Mouse (Mus musculus) ovary, postnatal 14 days (tissue): ENCODE results near the gene Ints1.

Experiments used
- DNase-seq: peaks from one replicate; pipeline ENCODE4 v3.0.0; 2022; ENCODE audit warnings: low spot score

Gene Ints1

DNA sequence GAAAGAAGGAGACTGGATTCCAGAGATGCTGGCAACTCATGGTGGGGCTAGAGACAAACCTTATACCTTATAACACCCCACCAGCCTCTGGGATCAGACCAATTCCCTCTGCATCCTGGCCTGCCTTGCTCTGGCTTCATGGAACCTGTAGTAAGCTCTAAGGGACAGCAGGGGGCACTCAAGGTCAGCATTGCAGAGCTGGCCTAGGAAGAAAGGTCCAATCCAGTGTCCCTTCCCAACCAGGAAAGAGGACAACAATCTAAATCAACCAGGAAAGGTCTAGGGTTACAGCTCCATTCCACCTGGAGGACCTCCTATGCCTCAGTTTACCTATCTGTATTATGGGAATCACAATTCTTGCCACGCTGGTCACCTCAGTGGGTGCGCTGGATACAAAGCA is 57.8 kb downstream of the Ints1 start:
- DNase-seq, result peak; percentile 60

DNA sequence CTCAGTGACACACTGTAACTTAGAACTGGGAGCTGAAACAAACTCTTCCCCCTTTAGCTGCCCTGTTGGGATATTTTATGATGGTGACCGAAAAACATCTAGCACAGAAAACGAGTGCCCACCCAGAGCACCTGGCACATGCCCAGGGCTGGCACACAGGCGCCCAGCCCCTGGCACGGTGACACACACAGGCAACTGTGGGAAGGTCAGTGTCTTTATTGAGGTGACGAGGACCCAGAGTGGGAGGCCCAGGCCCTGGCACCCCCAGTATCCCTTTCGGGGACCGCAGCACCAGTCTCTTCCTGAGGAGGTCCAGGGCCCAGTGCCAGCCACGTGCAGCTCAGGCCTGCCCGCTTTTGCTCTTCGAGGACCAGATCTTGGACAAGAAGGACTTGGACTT is 69.0 kb downstream of the Ints1 start:
- DNase-seq, result no peak

DNA sequence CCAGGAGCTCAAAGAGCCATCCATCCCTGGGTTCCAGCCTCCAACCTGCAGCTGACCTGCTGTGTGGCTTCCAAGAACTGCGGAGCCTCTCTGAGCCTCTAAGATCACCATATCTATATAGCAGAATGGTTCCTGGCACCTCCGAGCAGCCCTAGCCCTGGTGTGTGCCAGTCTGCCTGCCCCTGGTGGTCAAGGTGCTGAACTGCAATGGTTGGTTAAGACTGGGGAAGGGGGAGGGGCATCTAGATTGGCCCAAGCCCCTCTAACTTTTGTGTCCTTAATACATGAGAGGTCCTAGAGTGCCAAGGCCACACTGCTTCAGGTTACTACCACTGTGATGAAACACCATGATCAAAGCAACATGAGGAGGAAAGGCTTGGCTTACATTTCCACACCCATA is 72.6 kb downstream of the Ints1 start:
- DNase-seq, result no peak

DNA sequence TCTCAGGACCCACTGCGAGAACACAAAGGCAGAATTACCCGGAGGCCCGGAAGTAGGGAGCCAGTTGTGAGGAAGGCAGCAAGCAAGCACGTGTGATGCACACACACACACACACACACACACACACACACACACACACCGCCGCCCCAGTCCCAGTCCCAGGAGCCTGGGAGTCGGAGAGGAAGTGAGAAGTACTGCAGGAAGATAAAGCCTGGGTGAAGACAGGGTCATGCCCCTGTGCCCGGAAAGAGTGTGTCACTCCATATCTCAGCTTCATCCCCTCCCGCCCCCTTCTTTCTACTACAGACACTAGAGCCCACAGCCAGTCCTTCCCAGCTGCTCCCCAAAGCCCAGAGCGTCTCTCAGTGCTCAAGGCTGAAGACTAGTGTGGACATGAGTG is 73.2 kb downstream of the Ints1 start:
- no peak for DNase-seq
